Mouse (Mus musculus): Measurements from ENCODE around the gene Clca2.

- TF ChIP-seq CTCF (IDR thresholded peaks at IDR 0.05; ENCODE audit: low read depth) (no peak), EP300 (IDR thresholded peaks at IDR 0.05; ENCODE audit: low read depth) (no peak)
Measured at GRCm38 (mm10) chr3:145105076-145105772, 6.0 kb upstream of the Clca2 start.

Measured in heart, postnatal 0 days (tissue).